Mouse (Mus musculus): ENCODE measurements at regions not wholly inside any gene's neighbourhood (a gene's known extent, or its start where the extent isn't known, plus 50 kb on each side); places are given as distances from the start of the nearest gene placed in this dataset.

GRCm38 (mm10) chr17:73052956-73053355, 54.8 kb upstream of the Lclat1 start:
- DNase-seq (ENCODE audit: low read depth) = no peak

DNA sequence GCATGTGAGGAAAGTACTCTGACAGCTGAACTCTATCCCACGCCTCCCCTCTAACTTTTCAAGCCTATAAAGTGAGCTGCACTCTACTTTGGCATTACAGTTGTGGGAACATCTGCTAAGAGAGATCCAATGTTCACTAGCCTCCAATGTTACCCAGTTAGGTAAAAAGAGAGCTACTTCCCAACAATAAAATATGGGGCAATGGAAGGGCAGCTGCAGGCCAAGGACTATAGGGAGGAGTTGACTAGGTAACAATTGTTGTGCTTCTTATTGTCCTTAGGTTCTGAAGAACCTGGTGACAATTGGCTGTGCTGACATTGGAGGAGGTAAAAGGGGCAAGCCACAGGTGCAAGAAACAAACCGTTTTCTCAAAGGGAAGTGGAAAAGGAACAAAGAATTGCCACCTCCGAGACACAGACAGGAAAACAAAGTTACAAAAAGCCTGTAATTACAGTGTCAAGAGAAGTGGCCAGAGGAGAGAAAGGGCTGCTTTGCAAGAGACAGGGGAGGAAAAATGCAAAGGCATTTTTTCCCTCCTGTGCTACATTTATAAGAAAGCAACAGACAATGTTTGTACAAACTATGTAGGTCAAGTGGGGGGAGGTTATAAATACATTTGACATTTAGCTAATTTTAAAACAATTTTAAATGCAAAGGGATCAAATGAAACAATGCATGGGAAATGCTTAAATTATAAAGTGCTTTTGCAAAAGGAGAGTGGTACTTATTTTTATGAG, 54.1 kb upstream of the Lclat1 start:
- no peak for DNase-seq (ENCODE audit: low read depth)

GRCm38 (mm10) chr17:73054226-73054625, 53.6 kb upstream of the Lclat1 start:
- no peak for DNase-seq (ENCODE audit: low read depth)

DNA sequence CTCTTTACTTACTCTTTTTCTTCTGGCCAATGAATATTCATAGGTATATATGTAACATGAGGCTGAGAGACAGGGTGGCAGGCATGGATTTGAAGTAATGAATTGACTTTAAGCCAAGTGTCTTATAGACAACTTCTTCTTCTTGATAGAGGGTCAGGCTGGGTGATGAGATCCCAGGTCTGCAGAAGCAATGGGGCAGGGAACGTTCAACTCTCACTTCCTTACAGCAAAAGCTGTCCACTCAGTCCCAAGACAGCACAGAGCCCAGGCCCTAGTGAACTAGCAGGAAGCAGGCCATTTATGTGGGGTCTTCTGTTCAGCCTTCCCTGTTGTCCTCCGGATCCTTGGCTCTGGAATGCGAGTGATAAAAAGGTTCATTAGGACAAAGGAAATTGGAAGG, 52.6 kb upstream of the Lclat1 start:
- no peak for DNase-seq (ENCODE audit: low read depth)

DNA sequence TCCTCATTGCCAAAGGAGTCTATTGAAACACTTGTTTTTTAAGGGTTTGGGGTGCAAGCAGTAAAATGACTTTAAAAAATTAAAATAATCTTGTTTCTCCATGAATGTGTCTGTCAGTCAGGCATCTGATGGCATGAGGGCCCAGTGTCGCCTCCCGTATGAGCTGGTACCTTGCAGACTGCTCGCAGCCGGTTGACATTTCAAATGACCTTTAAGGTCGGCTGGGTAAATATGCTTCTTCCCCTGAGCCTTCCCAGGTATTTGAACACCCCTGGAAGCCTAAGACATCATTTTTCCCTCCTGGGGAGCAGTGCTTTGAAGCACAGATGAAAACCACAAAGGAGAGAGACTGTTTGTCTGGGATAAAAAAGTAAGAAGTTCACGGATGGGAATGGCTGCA, 52.2 kb upstream of the Lclat1 start:
- DNase-seq (ENCODE audit: low read depth) = no peak

GRCm38 (mm10) chr17:73056616-73057015, 51.2 kb upstream of the Lclat1 start:
- DNase-seq (ENCODE audit: low read depth) = no peak

Measured in 416B (cell line).